Mouse (Mus musculus) 3134 (cell line): ENCODE data around the gene Adamts6.

ENCODE experiments used
- DNase-seq: peaks from one replicate; pipeline ENCODE4 v3.0.0-alpha.2; 2011; ENCODE audit warnings: low spot score; ENCODE audit not compliant: insufficient read length; ENCODE audit errors: extremely low read depth

Gene Adamts6

GRCm38 (mm10) chr13:104287366-104288225 is at the start of gene Adamts6:
Adamts6 (plus strand) TSS chr13:104287835.
- DNase-seq, result peak; percentile 19

- DNase-seq, result no peak
These were observed 28.6 kb upstream of the Adamts6 start for GRCm38 (mm10) chr13:104258997-104259396.

DNA sequence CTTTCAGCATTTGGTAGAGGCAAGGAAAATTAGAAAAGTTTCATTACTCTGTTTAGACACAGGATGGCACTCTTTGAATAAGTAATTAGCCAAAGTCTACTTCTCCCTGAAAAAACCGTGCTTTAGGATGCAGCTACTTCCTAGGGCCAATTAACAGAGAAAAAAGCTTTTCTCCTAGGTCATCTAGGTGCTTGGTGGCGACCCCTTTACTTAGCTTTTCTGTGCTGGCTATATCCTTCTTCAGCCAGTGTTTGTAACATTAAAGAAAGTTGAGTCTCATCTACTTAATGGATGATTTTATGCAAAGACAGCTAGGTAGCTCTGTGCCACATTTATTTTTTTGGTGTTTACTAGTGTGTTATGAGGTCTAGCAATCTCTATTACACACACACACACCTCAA is 2.6 kb upstream of the Adamts6 start:
- peak; percentile 13 for DNase-seq

DNA sequence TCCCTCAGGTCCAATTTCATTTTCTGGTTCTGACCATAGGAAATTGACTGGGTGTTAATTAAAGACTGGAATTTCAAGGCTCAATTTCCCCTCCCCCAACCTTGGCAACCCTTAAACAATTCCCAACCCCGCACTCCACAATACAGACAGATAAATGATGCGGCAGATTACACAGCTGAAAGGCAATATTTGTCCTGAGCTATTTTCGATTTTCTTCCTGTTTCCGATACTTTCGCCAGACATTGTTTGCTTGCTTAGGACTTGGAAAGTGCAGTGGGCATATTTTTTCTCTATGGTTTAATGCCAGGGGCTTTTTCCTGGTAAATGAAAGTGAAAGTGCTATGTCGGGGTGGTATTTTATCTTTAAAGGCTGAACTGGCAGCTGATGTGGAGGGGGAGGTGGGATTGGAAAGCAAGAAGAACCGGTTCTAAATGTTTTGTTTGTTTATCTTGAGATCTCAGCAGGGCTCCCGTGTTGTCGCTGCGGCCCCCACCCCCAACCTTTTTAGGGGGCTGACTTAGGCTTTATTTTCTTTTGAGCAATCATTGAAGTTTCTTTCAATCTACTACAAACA is 1.8 kb upstream of the Adamts6 start:
- DNase-seq, result peak; percentile 14

DNA sequence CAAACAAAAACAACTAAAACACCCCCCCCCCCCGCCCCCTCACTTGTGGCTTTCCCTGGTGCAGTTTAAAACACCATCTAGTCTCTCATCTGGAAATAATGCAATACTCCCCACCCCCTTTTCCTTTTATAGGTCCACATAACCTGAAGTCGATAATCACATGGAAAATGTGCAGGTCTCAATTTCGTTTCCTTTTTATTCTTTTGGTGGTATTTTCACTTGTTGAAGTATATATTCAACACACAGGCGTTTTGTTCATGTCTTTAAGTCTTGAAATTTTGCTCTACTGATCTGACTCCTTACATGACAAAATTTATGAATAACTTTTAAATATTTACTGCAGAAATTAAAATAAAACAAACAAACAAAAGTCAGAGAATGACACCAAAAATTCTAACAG is 1.3 kb upstream of the Adamts6 start:
- no peak for DNase-seq

- peak; percentile 79 for DNase-seq
These were observed 732 bp upstream of the Adamts6 start for GRCm38 (mm10) chr13:104286897-104287309.

GRCm38 (mm10) chr13:104288226-104288859 is 708 bp downstream of the Adamts6 start:
- DNase-seq, result peak; percentile 21

DNA sequence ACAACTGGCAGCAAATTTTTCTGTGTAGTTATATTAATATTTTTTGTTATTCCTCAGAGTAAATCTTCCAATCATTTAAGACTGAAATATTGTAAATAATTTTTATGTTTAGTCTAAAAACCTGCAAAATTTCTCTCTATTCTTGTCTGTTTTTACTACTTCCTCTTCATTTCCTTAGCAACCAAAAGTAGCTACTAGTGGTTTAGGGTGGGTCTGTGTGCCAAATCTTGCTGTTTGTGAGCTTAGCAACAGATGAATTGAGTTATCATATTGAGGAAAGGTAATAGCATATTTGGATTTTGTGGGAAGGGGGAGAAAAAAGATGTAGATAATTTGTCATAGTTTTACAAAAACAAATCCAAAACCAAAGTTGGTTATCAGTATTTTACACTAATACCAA is 1.5 kb downstream of the Adamts6 start:
- no peak for DNase-seq

- no peak for DNase-seq
These were observed 7.8 kb downstream of the Adamts6 start for GRCm38 (mm10) chr13:104295472-104295871.

DNA sequence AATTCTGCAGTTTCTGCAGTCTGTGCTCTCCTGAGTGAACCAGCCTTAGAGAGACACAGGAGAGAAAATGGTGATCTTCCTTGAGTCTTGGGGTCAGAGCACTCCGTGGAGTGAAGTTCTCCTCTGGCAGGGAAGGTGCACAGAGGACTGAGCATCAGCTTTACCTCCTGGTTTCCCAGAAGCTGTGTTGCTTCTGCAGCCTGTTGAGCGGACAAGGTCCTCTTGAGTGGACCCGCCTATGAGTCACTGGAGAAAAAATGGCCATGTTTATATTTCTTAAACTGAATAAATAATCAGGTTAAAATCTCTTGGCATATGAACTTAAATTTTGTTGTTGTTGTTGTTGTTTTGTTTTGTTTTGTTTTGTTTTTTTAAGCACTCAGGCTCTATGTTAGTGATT is 41.7 kb downstream of the Adamts6 start:
- DNase-seq, result no peak

DNA sequence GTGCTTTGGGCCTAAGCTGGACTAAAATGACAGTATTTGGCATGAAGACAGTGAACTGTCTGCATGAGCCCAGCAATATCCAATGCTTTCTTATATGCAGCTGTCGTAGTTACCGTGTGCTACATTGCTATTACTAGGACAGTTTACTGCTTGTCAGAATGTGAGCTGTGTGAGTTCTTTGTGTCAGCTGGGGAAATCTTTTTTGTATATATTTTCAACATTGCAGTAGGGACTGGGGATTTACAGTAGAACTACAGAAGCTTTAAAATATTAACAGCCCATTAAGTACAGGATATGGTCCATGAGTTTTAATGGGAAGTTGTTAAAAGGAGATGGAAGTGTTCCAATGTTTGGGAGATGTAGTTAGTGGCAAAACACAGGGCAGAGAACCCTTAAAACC is 42.1 kb downstream of the Adamts6 start:
- DNase-seq, result no peak

DNA sequence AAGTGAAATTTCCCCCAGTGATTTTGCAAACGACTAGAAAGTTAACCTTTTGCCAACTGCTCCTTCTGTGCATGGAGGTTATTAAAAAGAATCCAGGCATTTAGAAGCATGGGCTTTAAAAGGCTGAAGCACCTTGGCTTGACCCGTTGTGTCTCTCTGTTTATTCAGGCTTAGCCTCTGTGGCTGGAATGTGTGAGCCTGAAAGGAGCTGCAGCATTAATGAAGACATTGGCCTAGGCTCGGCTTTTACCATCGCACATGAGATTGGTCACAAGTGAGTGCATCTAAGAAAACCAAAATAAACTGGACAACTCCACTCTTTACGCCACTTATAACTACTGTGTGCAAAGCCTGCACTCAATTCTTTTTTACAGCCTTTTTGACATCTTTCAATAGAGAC is 65.0 kb downstream of the Adamts6 start:
- DNase-seq, result no peak

DNA sequence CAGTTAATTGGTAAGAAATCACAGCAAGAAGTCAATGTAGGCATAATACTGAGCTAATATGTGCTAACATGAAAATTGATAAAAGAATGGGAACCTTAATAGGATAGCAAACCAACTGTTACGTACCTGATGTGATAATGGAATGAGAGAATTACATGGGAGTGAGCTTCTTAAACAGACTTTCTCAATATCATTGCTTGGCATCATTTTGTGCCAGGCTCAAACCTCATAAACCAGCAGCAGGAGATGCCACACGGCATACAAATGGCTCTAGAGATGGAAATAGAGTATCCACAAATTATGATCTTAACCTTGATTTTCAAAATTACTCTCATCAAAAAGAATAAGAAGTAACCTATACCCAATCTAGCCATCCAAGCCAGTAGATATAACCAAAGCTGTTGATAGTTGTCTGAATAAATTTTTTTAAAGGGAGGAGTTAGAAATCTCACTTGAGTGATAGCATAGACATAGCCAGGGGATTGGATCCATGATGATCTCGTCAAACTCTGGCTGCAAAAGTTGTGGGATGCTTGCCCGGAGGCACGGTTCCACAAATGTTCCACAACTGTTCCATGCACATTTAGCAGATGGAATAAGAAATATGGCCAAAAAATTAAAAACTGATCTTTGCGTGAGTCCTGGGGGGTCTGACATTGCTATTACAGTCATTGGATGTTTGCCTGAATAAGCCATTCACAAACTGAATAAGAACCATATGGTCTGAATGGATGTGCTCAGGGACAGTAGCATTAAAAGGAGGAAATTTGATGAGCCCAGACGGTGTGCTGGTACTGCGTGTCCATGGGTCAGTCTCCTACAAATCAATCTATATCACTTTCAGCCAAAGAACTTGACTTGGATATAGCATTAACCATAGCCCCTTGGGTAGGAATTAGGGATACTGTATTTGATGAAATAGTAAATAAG is 106.1 kb downstream of the Adamts6 start:
- DNase-seq, result no peak

GRCm38 (mm10) chr13:104397814-104398213 is 110.2 kb downstream of the Adamts6 start:
- peak; percentile 29 for DNase-seq

DNA sequence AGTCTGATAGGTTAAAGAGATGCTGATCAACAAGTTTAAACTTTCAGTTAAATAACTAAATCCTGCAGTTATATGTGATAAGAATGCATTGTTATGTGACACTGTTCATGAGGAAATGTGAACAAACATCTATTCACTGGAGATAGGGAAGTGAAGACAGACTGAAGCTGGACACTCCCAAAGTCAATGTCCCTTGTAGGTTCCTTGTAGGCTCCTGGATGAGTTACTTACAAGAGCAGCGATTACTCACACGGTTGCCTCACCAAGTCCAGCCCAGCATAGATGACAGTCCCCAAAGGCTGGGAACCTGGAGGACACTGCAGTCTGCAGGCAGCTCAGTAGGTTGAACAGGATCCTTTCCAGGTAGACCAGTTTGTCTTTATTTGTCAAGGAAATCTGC is 145.1 kb downstream of the Adamts6 start:
- peak; percentile 9 for DNase-seq

DNA sequence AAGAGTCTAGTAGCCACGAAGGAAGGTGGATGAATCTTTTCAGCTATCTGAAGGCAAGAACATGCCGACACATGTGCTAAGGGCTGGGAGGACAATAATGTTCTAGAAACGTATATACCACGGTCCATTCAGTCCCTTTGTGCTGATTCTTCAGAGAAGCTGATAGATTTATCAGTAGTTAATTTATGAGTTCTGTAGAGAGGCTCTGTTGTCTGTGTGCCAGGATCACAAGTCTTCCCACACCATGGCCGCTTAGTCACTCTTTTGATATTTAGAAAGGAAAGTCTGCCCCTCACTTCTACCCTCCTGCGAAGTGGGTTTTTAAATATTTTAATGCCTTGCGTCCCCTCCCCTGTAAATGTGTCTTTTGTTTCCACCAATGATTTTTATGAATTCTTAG is 154.9 kb downstream of the Adamts6 start:
- DNase-seq, result no peak

- DNase-seq, result no peak
These were observed 157.8 kb downstream of the Adamts6 start for GRCm38 (mm10) chr13:104445437-104445836.

DNA sequence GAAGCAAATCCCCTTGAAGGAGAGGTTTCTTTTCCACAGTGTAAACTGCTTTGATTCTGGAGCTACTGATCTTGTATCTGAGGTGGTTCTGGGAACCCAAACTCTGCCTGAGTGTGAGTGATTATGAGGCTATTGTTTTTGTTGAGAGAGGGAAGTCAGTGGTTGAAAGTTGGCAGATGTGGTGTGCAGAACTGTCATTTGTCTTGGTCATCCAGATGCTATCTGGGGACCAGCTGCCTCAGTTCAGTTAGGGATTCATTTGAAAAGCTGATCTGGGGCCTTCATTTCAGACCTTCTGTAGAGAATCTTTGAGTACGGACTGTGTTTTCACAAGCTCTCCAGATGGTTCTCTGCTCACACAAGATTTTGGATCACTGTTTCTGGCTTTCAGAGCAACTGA is 159.3 kb downstream of the Adamts6 start:
- DNase-seq, result no peak

GRCm38 (mm10) chr13:104447470-104447869 is 159.8 kb downstream of the Adamts6 start:
- DNase-seq, result no peak

- no peak for DNase-seq
These were observed 160.7 kb downstream of the Adamts6 start for GRCm38 (mm10) chr13:104448349-104448748.
